Mouse (Mus musculus): ENCODE results near the gene Cep295nl. TPM values are rescaled to one million over a fixed set of nuclear protein-coding genes. Genes with fewer than 3 reads are reported as not detected.

Gene Cep295nl
- total RNA-seq, 2 experiments from 2014 or later: 1.4 to 2.0 TPM

GRCm38 (mm10) chr11:118360491-118360890 is 18.2 kb upstream of the Cep295nl start:
- intact Hi-C loops (cut with DNase I): no loop called here
- no peak for DNase-seq

GRCm38 (mm10) chr11:118355640-118356039 is 13.3 kb upstream of the Cep295nl start, which contains the start of gene Timp2:
Gene Timp2, minus strand, starts transcription at chr11:118355740.
- intact Hi-C loops (cut with DNase I): loop anchor here (2.0 kb wide), 1 partner anchor 39 kb away; no protein-coding TSS in a partner anchor
- no peak for DNase-seq

DNA sequence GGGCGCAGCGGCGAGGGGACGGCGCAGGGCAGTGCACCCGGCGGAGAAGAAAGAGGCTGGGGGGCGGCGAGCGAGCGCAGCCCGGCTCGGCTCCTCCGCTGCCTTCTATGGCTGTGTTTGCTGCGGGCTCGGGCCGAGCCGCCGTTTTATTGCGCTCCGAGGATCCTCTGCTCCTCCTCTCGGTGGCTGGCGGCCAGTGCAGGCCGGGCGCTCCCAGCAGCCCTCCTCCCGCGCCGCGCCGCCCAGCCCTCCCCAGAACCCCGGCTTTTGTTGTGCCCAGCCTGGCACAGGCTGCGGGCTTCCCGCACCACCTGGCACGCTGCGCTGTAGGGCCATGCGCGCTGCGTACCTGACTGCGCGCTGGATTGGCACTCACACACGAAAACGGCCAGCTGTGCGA is 12.9 kb upstream of the Cep295nl start:
- DNase-seq: peak; percentile 93 to 94
- intact Hi-C loops (cut with DNase I): loop anchor here (2.0 kb wide), 1 partner anchor 38 kb away; no protein-coding TSS in a partner anchor

GRCm38 (mm10) chr11:118354636-118355191 is 12.4 kb upstream of the Cep295nl start:
- intact Hi-C loops (cut with DNase I): loop anchor here (2.0 kb wide), 1 partner anchor 38 kb away; no protein-coding TSS in a partner anchor
- DNase-seq: peak; percentile 73 to 83

DNA sequence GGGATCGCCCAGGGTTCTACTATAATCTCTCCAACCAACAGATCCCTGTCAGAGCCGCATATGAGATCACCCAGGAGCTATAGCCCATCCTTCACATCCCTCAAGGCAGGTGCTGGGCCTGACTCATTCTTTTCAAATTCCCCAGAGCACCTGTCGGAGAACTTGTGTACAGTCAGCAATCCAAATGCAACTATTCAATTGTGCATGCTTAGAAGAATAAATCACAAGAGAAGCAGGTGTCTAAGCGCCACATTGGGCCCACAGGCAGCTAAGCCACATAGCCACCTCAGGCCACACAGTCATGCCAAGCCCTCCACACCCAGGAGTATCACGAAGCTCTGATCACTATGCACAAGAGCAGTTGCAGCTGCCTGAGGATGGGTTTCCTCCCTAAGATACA is 7.2 kb upstream of the Cep295nl start:
- intact Hi-C loops (cut with DNase I): no loop called here

GRCm38 (mm10) chr11:118348877-118349276 is 6.6 kb upstream of the Cep295nl start:
- DNase-seq: peak; percentile 68 to 71
- intact Hi-C loops (cut with DNase I): no loop called here

More for the DNA sequence above, 7.2 kb upstream of the Cep295nl start:
- no peak for DNase-seq

DNA sequence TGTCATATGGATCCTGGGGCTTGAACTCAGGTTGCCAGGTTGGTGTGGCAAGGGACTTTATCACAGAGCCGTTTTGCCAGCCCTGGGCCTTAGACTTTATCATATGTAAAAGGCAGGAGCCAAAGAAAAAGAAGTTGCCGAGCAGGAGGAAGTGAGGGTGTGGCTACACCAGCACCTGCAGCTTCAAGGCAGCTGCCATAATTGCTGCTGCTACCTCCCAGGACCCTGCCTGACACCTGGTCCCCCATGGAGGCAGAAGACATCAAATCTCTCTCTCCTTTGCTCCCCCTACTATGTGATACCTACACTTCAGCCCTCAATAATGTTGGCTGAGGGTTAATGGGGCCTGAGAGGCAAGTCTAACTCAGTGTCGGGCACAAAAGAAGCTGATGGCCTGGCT is 6.1 kb upstream of the Cep295nl start:
- intact Hi-C loops (cut with DNase I): no loop called here
- no peak for DNase-seq

- intact Hi-C loops (cut with DNase I): no loop called here
- no peak for DNase-seq
Measured at GRCm38 (mm10) chr11:118347911-118348310, 5.6 kb upstream of the Cep295nl start.

- DNase-seq: no peak
- intact Hi-C loops (cut with DNase I): no loop called here
Measured at GRCm38 (mm10) chr11:118347391-118347790, 5.1 kb upstream of the Cep295nl start.

GRCm38 (mm10) chr11:118346395-118347096 is 4.2 kb upstream of the Cep295nl start:
- DNase-seq: no peak
- intact Hi-C loops (cut with DNase I): no loop called here

GRCm38 (mm10) chr11:118345693-118346092 is 3.4 kb upstream of the Cep295nl start:
- intact Hi-C loops (cut with DNase I): no loop called here
- DNase-seq: peak; percentile 57 to 60

- DNase-seq: no peak
- intact Hi-C loops (cut with DNase I): no loop called here
Measured at GRCm38 (mm10) chr11:118343629-118344028, 1.3 kb upstream of the Cep295nl start.

DNA sequence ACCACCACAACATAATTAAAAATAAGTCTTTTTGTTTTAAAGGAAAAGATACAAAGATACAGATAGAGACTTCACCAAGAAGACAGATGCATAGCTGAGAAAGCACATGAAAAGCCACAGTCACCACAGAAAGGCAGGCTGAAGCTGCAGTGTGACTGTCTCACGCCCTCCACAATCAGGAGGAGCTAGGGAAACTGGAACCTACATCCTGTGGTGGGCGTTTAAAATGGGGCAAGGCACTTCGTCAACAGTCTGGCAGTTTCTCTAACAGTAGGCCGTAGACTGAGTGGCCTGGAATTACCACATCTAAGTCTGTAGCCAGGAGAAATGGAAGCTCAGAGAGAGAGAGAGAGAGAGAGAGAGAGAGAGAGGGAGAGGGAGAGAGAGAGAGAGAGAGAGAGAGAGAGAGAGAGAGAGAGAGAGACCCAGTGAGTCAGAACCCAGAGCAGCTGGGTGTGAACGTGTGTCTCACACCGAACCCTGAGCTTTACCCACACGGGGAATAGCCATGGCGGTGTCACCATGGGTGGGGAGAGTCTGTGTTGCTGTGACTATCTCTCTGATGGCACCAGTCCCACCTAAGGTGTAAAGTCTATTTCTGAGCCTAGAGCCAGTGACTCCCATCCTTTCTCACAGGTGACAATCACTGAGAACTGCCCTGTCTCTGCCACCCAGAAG is 4.7 kb downstream of the Cep295nl start:
- intact Hi-C loops (cut with DNase I): no loop called here

GRCm38 (mm10) chr11:118333431-118333830 is 8.9 kb downstream of the Cep295nl start:
- intact Hi-C loops (cut with DNase I): no loop called here
- no peak for DNase-seq

More for the DNA sequence above, 4.7 kb downstream of the Cep295nl start:
- no peak for DNase-seq

DNA sequence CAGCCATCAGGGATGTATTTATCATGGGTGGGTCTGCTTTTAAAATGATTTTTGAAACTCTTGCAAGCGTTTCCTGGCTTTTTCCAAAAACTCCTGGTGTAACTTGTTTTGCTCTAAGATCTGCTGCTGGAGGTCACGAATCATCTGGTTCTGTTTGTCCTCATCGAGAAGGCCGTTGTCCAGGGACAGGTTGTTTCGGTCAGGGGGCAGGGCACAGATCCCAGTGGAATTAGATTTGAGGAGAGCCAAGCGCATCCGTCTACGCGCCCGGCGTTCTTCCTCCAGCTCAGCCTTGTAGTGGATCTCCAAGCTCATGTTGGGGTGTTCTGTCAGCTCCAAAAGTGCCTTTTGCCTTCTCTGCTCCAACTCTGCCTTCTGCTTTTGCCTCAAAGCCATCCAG is 9.9 kb downstream of the Cep295nl start:
- intact Hi-C loops (cut with DNase I): no loop called here
- DNase-seq: no peak

DNA sequence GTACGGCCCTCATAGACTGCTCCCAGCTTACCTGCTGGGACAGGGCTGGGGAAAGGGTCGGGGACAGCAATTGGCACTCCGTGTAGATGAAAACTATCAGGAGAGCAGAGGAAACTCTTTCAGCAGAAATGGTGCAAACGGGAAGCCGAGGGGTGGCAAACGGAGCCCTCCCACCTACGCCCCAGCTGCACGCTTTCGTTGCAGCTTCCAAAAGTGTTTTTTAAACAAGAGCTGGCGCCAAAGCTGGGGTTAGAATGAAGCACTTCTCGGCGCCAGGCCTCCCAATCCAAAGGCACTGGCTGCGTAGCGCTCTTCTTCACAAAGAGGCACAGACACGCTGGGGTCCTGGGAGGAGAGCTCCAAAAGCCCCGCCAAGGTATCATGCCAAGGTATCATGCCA is 11.5 kb downstream of the Cep295nl start:
- DNase-seq: no peak
- intact Hi-C loops (cut with DNase I): no loop called here

GRCm38 (mm10) chr11:118330361-118330760 is 11.9 kb downstream of the Cep295nl start:
- intact Hi-C loops (cut with DNase I): no loop called here
- DNase-seq: no peak

- intact Hi-C loops (cut with DNase I): no loop called here
- DNase-seq: no peak
Measured at GRCm38 (mm10) chr11:118328947-118329346, 13.4 kb downstream of the Cep295nl start.

DNA sequence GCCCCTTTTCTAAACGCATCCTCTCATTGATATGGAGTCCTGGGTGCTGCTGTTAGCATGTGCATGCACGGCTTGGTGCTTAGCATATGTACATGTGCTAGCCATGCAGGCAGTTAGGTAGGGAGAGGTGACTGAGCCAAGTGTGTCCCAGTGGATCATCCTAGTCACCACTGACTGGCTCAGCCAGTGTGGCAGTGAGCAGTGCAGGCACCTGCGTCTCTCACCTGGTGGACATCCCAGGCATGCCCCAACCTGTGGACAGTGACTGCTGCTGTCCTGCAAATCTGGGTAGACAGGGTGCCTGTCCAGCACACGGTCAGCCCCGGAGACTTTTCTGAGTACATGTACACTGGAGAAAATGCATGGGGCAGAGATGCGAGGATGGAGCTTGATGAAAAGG is 13.8 kb downstream of the Cep295nl start:
- intact Hi-C loops (cut with DNase I): no loop called here
- no peak for DNase-seq

- intact Hi-C loops (cut with DNase I): no loop called here
Measured at GRCm38 (mm10) chr11:118326991-118327971, 15.0 kb downstream of the Cep295nl start.

More at GRCm38 (mm10) chr11:118326991-118327971, 15.0 kb downstream of the Cep295nl start:
- peak; percentile 82 to 83 for DNase-seq
